Mouse (Mus musculus) B cell, adult 2 months (primary cell): ENCODE measurements around the gene Atxn7.
"Not testable (repeated sequence)": the region's sequence is repeated elsewhere in the genome, so short reads cannot be mapped to it uniquely, and the experiment has no call there.

Experiments
- DNase-seq, 2 experiments: peaks; one replicate each; pipeline ENCODE4 v3.0.0; 2022

The Atxn7 gene

GRCm38 (mm10) chr14:13990741-13991140 lies 29.5 kb downstream of the Atxn7 start:
- no peak for DNase-seq

GRCm38 (mm10) chr14:13995206-13996097 lies 34.2 kb downstream of the Atxn7 start:
- DNase-seq, result no peak

GRCm38 (mm10) chr14:14002771-14003170 lies 41.5 kb downstream of the Atxn7 start:
- no peak for DNase-seq

- DNase-seq, result no peak
Measured at GRCm38 (mm10) chr14:14009712-14010111, 48.5 kb downstream of the Atxn7 start.

GRCm38 (mm10) chr14:14012383-14013251 lies 51.4 kb downstream of the Atxn7 start:
- peak; percentile 83 for DNase-seq

- no peak for DNase-seq
Measured at GRCm38 (mm10) chr14:14013252-14013711, 52.0 kb downstream of the Atxn7 start.

GRCm38 (mm10) chr14:14014636-14015375 lies 53.6 kb downstream of the Atxn7 start:
- no peak for DNase-seq

GRCm38 (mm10) chr14:14019155-14019894 lies 58.1 kb downstream of the Atxn7 start:
- peak; percentile 52 to 62 for DNase-seq

- no peak for DNase-seq
Measured at GRCm38 (mm10) chr14:14021244-14021643, 60.0 kb downstream of the Atxn7 start.

GRCm38 (mm10) chr14:14025870-14026269 lies 64.6 kb downstream of the Atxn7 start:
- no peak for DNase-seq

GRCm38 (mm10) chr14:14030621-14031020 lies 69.4 kb downstream of the Atxn7 start:
- DNase-seq, result no peak

- DNase-seq, result no peak
Measured at GRCm38 (mm10) chr14:14032842-14033241, 71.6 kb downstream of the Atxn7 start.

GRCm38 (mm10) chr14:14036352-14036751 lies 75.1 kb downstream of the Atxn7 start:
- DNase-seq, result no peak

- DNase-seq, result no peak
Measured at GRCm38 (mm10) chr14:14038233-14038632, 77.0 kb downstream of the Atxn7 start.

- DNase-seq, result no peak
Measured at GRCm38 (mm10) chr14:14042336-14042735, 81.1 kb downstream of the Atxn7 start.

- DNase-seq, result peak; percentile 22 to 27
Measured at GRCm38 (mm10) chr14:14054386-14054785, 93.1 kb downstream of the Atxn7 start.

- DNase-seq, result not testable (repeated sequence)
Measured at GRCm38 (mm10) chr14:14059606-14060005, 98.4 kb downstream of the Atxn7 start.

GRCm38 (mm10) chr14:14062531-14063245 lies 101.4 kb downstream of the Atxn7 start:
- DNase-seq, result no peak

GRCm38 (mm10) chr14:14063382-14063781 lies 102.1 kb downstream of the Atxn7 start:
- no peak for DNase-seq

GRCm38 (mm10) chr14:14064486-14065141 lies 103.4 kb downstream of the Atxn7 start:
- no peak for DNase-seq

- no peak for DNase-seq
Measured at GRCm38 (mm10) chr14:14065142-14065498, 103.9 kb downstream of the Atxn7 start.
